12 mouse cellular contexts compared by ENCODE assay signal in genomic region chr1:192380596-192381041, GRCm38 (mm10).
DNase-seq lines count a peak whose midpoint lies in the region; ATAC-seq and TF ChIP-seq lines count a peak whose summit lies in the region.
"Had no signal": no experiment of that assay in that cellular context is flagged by ENCODE, and none has a peak within 500 bp of the region (broad histone marks: within the 10 kb centered on the region; RNA-seq: fewer than 3 reads in every experiment).

No protein-coding gene starts in this region.

- peak; percentile 71; the same call in 1 of the 2 replicates for ATAC-seq in forebrain, embryonic 14.5 days
- ATAC-seq in forebrain, postnatal 0 days = no peak

- no peak for TF ChIP-seq CTCF in forebrain, postnatal 0 days (IDR thresholded peaks at IDR 0.05; ENCODE audit: low read depth)
- TF ChIP-seq CTCF in left cerebral cortex, adult 2 months (IDR thresholded peaks at IDR 0.05) = no peak

- no peak overlapping the region for H3K9ac ChIP-seq in forebrain, embryonic 14.5 days (ENCODE audit: low read length)
- no peak overlapping the region for H3K9ac ChIP-seq in forebrain, postnatal 0 days

- H3K27ac ChIP-seq in forebrain, embryonic 14.5 days (ENCODE audit: low read depth, low read length) = no peak overlapping the region
- no peak overlapping the region for H3K27ac ChIP-seq in forebrain, postnatal 0 days (ENCODE audit: low read depth, low read length)
- peak overlapping the region; percentile 36; the same call in 1 of the 2 replicates for H3K27ac ChIP-seq in left cerebral cortex, adult 2 months

- 33% methylated on average over 5 of the region's 5 CpGs for WGBS in forebrain, embryonic 14.5 days
- WGBS in forebrain, postnatal 0 days = 32% methylated on average over 5 of the region's 5 CpGs

- H3K4me3 ChIP-seq in forebrain, embryonic 14.5 days (ENCODE audit: low read depth, low read length) = no peak overlapping the region
- no peak overlapping the region for H3K4me3 ChIP-seq in forebrain, postnatal 0 days (ENCODE audit: low read depth, low read length)
- H3K4me3 ChIP-seq in left cerebral cortex, adult 2 months = no peak overlapping the region

- H3K4me1 ChIP-seq in forebrain, embryonic 14.5 days (ENCODE audit: control insufficient read depth, insufficient read depth, low read length) = no peaks in the 10 kb centered on the region
- no peaks in the 10 kb centered on the region; the same call in 1 of the 2 replicates for H3K4me1 ChIP-seq in forebrain, postnatal 0 days (ENCODE audit: insufficient read depth)

- no peak overlapping the region for H3K4me2 ChIP-seq in forebrain, embryonic 14.5 days (ENCODE audit: low read length)
- H3K4me2 ChIP-seq in forebrain, postnatal 0 days (ENCODE audit: low read depth) = no peak overlapping the region

- peak; percentile 37 for DNase-seq in forebrain, embryonic 14.5 days (ENCODE audit: low spot score)
- no peak for DNase-seq in forebrain, postnatal 0 days
- no peak for DNase-seq in left cerebral cortex, adult 2 months (ENCODE audit: extremely low spot score in 1 of 2, low spot score in 2 of 2)
- no peak for DNase-seq in left cerebral cortex, adult 8-10 months (ENCODE audit: low spot score in 2 of 2)
- DNase-seq in ZHBTc4 (ENCODE audit: low read depth, low spot score) (peak; percentile 43), MN1 (ENCODE audit: low spot score) (no peak)
- DNase-seq in cerebellum, postnatal 14 days = peak; percentile 88
- DNase-seq in natural killer cell, adult 2 months (ENCODE audit: low spot score in 2 of 2) = no peak
- DNase-seq: heart, postnatal 10 days; kidney, adult 2 months; lung, postnatal 14 days had no signal

- intact Hi-C loops in left cerebral cortex, adult 2 months (cut with DNase I) = no loop called here

- H3K27me3 ChIP-seq in forebrain, embryonic 14.5 days (replicated peaks; ENCODE audit: control insufficient read depth, insufficient read depth, low read length) = no peaks in the 10 kb centered on the region
- H3K27me3 ChIP-seq in forebrain, postnatal 0 days (ENCODE audit: insufficient read depth, low read length) = no peaks in the 10 kb centered on the region

- H3K36me3 ChIP-seq in forebrain, embryonic 14.5 days (ENCODE audit: control insufficient read depth, insufficient read depth, low read length) = no peaks in the 10 kb centered on the region
- H3K36me3 ChIP-seq in forebrain, postnatal 0 days (ENCODE audit: insufficient read depth) = no peaks in the 10 kb centered on the region
- H3K36me3 ChIP-seq: G1E had no signal

- no peaks in the 10 kb centered on the region for H3K9me3 ChIP-seq in forebrain, embryonic 14.5 days (replicated peaks; ENCODE audit: control insufficient read depth, low read length)
- H3K9me3 ChIP-seq in forebrain, postnatal 0 days (ENCODE audit: low read length) = no peaks in the 10 kb centered on the region

Comparison
In these comparisons a context has a peak if more than half of its experiments do, and no peak if none do; other contexts are left out.
1. DNase-seq: peak in forebrain, embryonic 14.5 days (single experiment), ZHBTc4 (single experiment) and cerebellum, postnatal 14 days (2 of 2); none in forebrain, postnatal 0 days (single experiment), left cerebral cortex, adult 2 months (0 of 2), left cerebral cortex, adult 8-10 months (0 of 2), natural killer cell, adult 2 months (0 of 2) and MN1 (single experiment).